Mouse (Mus musculus): Measurements from ENCODE around the gene Ncbp1. TPM values are rescaled to one million over a fixed set of nuclear protein-coding genes. Genes with fewer than 3 reads are reported as not detected.
A peak's percentile ranks its signal among the peaks of the same experiment; 100 is the strongest.
"Not testable (repeated sequence)": the region's sequence is repeated elsewhere in the genome, so short reads cannot be mapped to it uniquely, and the experiment has no call there.

Ncbp1 gene
- polyA plus RNA-seq, 1 experiment from 2014 or later, result 88.3 TPM

DNA sequence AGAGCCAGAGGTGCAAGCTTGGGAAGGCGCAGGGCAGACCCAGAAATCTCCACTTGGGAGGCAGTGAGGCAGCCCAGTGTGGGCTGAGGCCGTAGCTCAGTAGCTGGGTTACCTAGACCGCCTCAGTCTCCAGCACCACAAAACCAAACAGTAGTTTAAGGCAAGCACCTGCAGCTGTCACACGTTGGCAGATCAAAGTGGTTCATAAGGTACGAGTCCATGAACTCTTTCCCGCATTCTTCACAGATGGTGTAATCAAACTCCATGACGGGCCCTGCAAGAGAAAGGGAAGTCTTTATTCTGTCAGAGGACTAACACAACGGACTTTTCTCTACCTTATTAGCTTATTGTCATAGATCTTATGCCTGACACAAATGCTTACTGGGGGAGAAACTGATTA is 47.0 kb downstream of the Ncbp1 start:
- whole genome bisulfite sequencing, result 53% methylated on average over 8 of the region's 8 CpGs
- Histone ChIP-seq H3K4me1 (no peaks in the 10 kb centered on the region), H3K9me3 (replicated peaks) (no peaks in the 10 kb centered on the region), H3K27ac (no peak overlapping the region), H3K36me3 (peaks cover 85% of the 10 kb centered on the region), H3K9ac (no peak overlapping the region), H3K4me3 (replicated peaks) (no peak overlapping the region), H3K27me3 (no peaks in the 10 kb centered on the region), H3K4me2 (no peak overlapping the region)
- ATAC-seq (replicated peaks; ENCODE audit: low FRiP score), result no peak

DNA sequence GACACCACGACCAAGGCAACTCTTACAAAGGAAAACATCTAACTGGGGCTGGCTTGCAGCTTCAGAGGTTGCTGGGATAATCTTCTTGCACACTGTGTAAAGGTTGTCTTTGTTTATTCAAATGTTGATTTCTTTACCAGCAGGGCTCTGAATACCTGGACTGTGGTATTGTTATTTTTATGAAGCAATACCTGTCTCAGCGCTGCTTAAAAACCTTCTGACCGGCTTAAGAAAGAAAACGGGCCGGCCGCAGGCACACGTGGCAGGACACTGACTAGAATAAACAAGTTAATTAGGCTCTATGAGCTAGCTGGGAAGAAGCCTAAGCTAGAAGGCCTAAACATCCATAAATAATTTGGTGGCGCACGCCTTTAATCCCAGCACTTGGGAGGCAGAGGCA is 47.5 kb downstream of the Ncbp1 start:
- no peak overlapping the region for H3K4me2 ChIP-seq
- peaks cover 86% of the 10 kb centered on the region for H3K36me3 ChIP-seq
- no peaks in the 10 kb centered on the region for H3K4me1 ChIP-seq
- no peak overlapping the region for H3K27ac ChIP-seq
- H3K9ac ChIP-seq, result no peak overlapping the region
- no peaks in the 10 kb centered on the region for H3K9me3 ChIP-seq (replicated peaks)
- 85% methylated on average over 9 of the region's 9 CpGs for WGBS
- H3K4me3 ChIP-seq (replicated peaks), result no peak overlapping the region
- H3K27me3 ChIP-seq, result no peaks in the 10 kb centered on the region
- ATAC-seq (replicated peaks; ENCODE audit: low FRiP score), result no peak

DNA sequence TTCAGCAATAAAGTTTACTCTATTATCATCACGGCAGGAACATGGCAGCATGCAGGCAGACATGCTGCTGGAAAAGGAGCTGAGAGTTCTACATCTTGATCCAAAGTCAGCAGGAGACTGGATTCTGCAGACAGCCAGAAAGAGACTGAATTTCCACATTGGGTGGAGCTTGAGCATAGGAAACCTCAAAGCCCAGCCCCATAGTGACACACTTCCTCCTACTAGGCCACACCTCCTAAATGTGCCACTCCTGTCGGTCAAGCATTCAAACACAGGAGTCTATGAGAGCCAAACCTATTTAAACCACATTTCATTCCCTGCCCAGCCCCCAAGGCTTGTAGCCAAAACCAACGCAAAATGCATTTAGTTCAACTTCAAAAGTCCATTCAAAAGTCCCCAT is 48.1 kb downstream of the Ncbp1 start:
- no peak for ATAC-seq (replicated peaks; ENCODE audit: low FRiP score)
- H3K4me2 ChIP-seq, result no peak overlapping the region
- WGBS, result 84% methylated on average over 3 of the region's 3 CpGs
- peaks cover 86% of the 10 kb centered on the region for H3K36me3 ChIP-seq
- H3K4me3 ChIP-seq (replicated peaks), result no peak overlapping the region
- no peaks in the 10 kb centered on the region for H3K9me3 ChIP-seq (replicated peaks)
- H3K27ac ChIP-seq, result no peak overlapping the region
- H3K4me1 ChIP-seq, result no peaks in the 10 kb centered on the region
- H3K27me3 ChIP-seq, result no peaks in the 10 kb centered on the region
- no peak overlapping the region for H3K9ac ChIP-seq

DNA sequence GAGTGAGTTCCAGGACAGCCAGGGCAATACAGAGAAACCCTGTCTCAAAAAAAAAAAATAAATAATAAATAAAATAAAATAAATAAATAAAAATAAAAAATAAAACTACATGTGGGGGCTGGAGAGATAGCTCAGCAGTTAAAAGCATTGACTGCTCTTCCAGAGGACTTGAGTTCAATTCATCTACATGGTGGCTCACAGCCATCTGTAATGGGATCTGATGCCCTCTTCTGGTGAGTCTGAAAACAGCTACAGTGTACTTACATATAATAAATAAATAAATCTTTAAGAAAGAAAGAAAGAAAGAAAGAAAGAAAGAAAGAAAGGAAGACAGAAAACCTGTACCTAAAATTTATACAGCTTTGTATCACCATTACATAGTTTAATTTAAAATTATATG is 53.6 kb downstream of the Ncbp1 start:
- H3K9ac ChIP-seq; H3K9me3 ChIP-seq (replicated peaks); H3K27me3 ChIP-seq; H3K4me2 ChIP-seq; H3K4me3 ChIP-seq (replicated peaks); ATAC-seq (replicated peaks; ENCODE audit: low FRiP score); H3K27ac ChIP-seq: not testable (repeated sequence)
- peaks cover 40% of the 10 kb centered on the region for H3K36me3 ChIP-seq
- peaks cover 18% of the 10 kb centered on the region for H3K4me1 ChIP-seq

DNA sequence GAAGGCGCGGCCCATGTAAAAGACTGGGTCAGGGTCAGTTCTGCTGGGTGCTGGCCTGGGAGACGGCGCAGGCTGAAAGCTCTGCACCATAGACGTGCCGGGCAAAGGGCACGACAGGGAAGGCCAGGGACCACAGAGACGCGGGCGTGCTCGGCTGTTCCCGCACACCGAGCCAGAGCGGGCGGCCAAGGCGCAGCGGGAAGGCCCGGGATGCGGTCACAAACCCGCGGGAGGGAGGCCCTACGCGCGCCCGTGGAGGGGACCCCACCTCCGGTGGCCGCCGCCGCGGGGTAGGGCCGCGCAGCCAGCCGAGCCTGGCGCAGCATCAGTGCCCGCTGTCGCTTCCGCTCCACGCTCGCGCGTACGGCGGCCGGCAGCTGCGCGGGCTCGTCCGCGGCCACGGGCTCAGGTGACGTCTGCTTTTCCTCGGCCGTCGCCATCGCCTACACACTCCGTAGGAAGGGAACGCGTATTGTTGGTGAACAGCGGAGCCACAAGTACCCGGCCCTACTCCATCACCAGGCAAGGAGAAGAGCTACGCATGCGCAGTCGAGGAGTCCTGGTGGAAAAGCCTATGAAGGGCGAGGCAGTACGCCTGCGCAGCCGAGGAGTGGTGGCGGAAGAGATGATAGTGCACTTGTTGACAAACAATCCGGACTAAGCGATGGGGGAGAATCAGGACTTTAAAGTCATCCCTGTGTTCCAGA is 57.5 kb downstream of the Ncbp1 start, which contains the start of gene Xpa:
Gene Xpa, minus strand, starts transcription at position 531 of the 707 bp plus-strand sequence.
- peak; percentile 93 for ATAC-seq (replicated peaks; ENCODE audit: low FRiP score)
- WGBS, result under 1% methylated on average over 68 of the region's 70 CpGs
- Histone ChIP-seq H3K4me1 (peaks cover 18% of the 10 kb centered on the region), H3K27me3 (peaks cover 17% of the 10 kb centered on the region), H3K9ac (peak within 1 kb of the TSS; percentile 83), H3K9me3 (replicated peaks) (no peaks in the 10 kb centered on the region), H3K4me3 (replicated peaks) (peak within 1 kb of the TSS; percentile 92), H3K4me2 (peak within 1 kb of the TSS; percentile 83), H3K27ac (peak within 1 kb of the TSS; percentile 89), H3K36me3 (peaks cover 8% of the 10 kb centered on the region)

DNA sequence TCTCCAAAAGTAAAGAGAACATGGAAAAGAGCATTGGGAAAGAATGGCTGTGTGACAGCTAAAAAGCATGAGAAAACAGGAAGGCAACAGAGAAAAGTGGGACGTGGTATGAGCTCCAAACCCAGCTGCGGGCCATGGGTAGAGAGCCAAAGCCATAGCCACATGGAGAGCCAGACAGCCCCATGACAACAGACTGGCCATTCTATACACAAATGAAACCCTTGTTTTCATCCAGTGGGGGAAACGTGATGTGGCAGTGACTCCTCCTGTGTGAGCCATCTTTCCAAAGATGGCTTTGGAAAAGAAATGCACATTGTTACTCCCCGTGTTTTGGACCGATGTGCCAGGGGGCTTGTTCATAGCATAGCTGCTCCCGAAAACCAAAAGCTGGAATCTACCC is 58.1 kb downstream of the Ncbp1 start:
- peak overlapping the region; percentile 83 for H3K4me2 ChIP-seq
- WGBS, result 47% methylated on average over 6 of the region's 6 CpGs
- H3K36me3 ChIP-seq, result peaks cover 2% of the 10 kb centered on the region
- H3K4me1 ChIP-seq, result peaks cover 18% of the 10 kb centered on the region
- H3K9ac ChIP-seq, result peak overlapping the region; percentile 83
- H3K4me3 ChIP-seq (replicated peaks), result peak overlapping the region; percentile 92
- peak; percentile 19; the same call in 1 of the 2 replicates for ATAC-seq (replicated peaks; ENCODE audit: low FRiP score)
- 0 out of 2 replicates have a peak overlapping the region, but pooled peaks have one; percentile 89 for H3K27ac ChIP-seq
- H3K27me3 ChIP-seq, result peaks cover 23% of the 10 kb centered on the region
- H3K9me3 ChIP-seq (replicated peaks), result no peaks in the 10 kb centered on the region

DNA sequence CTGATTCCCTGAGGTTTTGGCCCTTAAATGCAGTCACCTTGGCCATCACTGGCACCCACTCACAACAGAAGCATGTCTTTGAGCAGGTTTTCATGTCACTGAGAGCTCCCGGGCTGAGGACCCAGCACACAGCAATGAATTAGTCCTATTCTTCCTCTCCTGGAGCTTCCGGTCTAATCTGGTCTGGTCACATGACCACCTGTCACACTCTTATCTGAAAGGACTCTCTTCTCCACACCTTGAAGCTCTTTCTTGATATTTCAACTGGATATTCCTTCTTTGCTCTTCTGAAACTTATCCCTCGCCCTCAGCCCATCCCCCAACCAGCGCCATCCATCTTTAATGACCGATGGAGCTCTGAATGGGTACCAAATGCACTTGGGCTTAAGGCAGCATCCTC is 59.7 kb downstream of the Ncbp1 start:
- H3K9me3 ChIP-seq (replicated peaks), result no peaks in the 10 kb centered on the region
- WGBS, result 83% methylated on average over 5 of the region's 5 CpGs
- peaks cover 34% of the 10 kb centered on the region for H3K27me3 ChIP-seq
- no peak for ATAC-seq (replicated peaks; ENCODE audit: low FRiP score)
- no peak overlapping the region for H3K9ac ChIP-seq
- no peak overlapping the region for H3K4me3 ChIP-seq (replicated peaks)
- peaks cover 25% of the 10 kb centered on the region for H3K4me1 ChIP-seq
- H3K27ac ChIP-seq, result no peak overlapping the region
- H3K36me3 ChIP-seq, result no peaks in the 10 kb centered on the region
- no peak overlapping the region for H3K4me2 ChIP-seq

DNA sequence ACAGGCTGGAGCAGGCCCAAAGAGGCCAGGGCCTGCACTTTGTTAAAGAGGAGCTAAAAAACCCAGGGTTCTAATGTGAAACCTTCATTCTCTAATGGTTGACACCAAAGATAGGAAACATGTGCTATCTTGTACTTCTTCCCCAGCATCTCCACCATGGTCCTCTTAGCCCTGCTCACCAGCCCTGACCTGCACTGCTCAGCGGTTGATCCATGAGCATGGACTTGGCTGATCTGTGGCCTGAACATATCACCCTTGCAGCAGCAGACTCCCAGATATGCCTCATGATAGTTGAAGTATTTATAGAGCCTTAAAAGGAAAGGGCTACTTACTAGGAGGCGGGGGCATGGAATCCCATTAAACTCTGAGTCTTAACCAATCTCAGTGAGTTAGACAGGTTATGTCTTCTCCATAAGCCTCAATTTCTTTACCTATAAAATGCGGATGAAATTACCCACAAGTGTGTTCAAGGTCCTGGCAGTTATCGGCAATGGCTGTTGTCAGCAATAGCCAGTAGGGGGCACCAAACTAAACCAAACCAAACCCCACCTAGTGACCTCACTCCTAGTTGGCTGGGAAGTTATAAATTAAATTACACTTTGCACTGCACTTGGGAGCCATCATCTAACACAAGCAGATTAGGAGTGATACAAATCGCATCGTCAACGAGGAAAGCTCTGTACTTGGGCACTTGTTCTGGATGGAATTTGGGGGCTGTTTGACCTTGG is 63.6 kb downstream of the Ncbp1 start:
- H3K27me3 ChIP-seq, result peaks cover 41% of the 10 kb centered on the region
- no peak overlapping the region for H3K9ac ChIP-seq
- H3K36me3 ChIP-seq, result no peaks in the 10 kb centered on the region
- 9% methylated on average over 7 of the region's 7 CpGs for WGBS
- peaks cover 1% of the 10 kb centered on the region; the same call in 1 of the 2 replicates for H3K9me3 ChIP-seq (replicated peaks)
- H3K27ac ChIP-seq, result no peak overlapping the region
- ATAC-seq (replicated peaks; ENCODE audit: low FRiP score), result peak; percentile 64
- peaks cover 7% of the 10 kb centered on the region for H3K4me1 ChIP-seq
- peak overlapping the region; percentile 27 for H3K4me3 ChIP-seq (replicated peaks)
- H3K4me2 ChIP-seq, result peak overlapping the region; percentile 59

DNA sequence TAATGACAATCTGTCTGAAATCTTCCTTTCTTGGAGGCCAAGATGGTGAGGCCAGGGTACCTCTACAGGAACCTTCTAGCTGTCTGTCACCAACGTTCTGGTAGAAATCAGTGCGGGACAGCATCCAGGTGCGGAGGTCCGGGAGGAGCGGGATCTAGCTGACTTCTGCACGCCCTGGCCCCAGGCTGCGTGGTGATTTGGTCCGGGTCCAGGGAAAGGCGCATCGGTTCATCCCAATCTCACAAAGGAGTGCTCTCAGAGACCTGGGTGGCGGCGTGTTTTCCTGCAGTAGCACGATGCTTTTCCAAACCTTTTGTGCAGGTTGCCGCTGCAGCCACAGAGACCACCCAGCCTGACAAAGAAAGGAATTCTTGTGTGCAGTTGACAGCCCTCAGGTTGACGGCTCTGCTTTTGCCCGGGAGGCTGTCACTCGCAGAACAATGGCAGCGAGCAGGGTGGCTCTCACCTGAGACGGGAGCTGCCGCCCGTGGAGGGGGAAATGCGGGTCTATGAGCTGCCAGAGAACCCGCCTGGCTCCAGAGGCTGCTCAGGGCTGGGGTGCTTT is 64.2 kb downstream of the Ncbp1 start:
- Histone ChIP-seq H3K4me2 (peak overlapping the region; percentile 59), H3K4me1 (peaks cover 7% of the 10 kb centered on the region), H3K9me3 (replicated peaks) (peaks cover 4% of the 10 kb centered on the region; the same call in 1 of the 2 replicates), H3K9ac (peak overlapping the region; percentile 8; the same call in 1 of the 2 replicates), H3K36me3 (no peaks in the 10 kb centered on the region), H3K27ac (no peak overlapping the region), H3K27me3 (peaks cover 41% of the 10 kb centered on the region), H3K4me3 (replicated peaks) (peak overlapping the region; percentile 27)
- WGBS, result 5% methylated on average over 23 of the region's 23 CpGs
- ATAC-seq (replicated peaks; ENCODE audit: low FRiP score), result peak; percentile 15; the same call in 1 of the 2 replicates

DNA sequence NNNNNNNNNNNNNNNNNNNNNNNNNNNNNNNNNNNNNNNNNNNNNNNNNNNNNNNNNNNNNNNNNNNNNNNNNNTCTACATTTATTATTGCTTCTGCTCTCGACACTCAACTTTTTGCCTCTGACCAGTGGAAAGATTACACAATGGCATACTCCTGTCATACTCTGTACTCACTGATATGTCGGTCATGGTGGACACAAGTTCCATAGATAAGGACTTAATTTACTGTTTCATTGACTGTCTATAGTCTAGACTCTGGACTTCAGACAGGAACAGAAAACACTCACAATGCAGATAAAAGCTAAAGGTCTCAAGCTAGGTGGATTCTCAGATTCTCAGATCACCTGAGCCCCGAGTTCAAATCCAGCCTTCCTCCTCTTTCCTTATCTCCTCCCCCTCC is 82.7 kb downstream of the Ncbp1 start:
- Histone ChIP-seq H3K27ac (no peak overlapping the region), H3K9me3 (replicated peaks) (no peaks in the 10 kb centered on the region), H3K36me3 (no peaks in the 10 kb centered on the region), H3K4me2 (no peak overlapping the region), H3K4me1 (no peaks in the 10 kb centered on the region), H3K4me3 (replicated peaks) (no peak overlapping the region), H3K9ac (no peak overlapping the region), H3K27me3 (no peaks in the 10 kb centered on the region)
- WGBS, result 88% methylated on average over 3 of the region's 3 CpGs
- no peak for ATAC-seq (replicated peaks; ENCODE audit: low FRiP score)

All from kidney, embryonic 15.5 days (tissue).